10 mouse cellular contexts compared by ENCODE assay signal in the genomic region with DNA sequence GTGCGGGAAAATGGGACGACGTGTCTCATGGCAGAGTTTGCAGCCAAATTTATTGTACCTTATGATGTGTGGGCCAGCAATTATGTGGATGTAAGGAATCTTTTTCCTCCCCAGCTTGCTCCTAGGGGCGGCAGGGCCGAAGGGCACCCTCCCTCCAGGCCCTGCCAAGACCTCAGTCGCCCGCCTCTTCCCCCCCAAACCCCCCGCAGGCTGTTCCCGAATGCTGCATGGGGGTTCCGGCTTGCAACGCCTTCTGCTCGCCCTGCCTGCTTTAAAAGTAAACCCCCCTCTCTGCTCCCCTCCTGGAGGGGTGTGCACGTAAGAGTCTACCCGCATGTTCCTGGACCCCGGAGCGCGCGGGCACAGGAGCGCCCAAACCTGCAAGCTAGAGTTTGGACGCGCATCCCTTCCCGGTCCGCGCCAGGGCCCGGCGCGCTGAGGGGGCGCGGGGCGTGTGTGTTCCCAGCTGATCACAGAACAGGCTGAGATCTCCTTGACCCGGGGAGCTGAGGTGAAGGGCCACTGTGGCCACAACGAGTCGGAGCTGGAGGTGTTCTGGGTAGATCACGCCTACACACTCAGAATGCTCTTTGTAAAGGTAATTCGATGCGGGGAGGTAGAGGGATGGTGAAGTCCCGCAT. TPM values are rescaled to one million over a fixed set of nuclear protein-coding genes. Genes with fewer than 3 reads are reported as not detected.
A peak's percentile ranks its signal among the peaks of the same experiment; 100 is the strongest.
DNase-seq lines count a peak whose midpoint lies in the region; ATAC-seq lines count a peak whose summit lies in the region.
"Had no signal": no experiment of that assay in that cellular context is flagged by ENCODE, and none has a peak within 500 bp of the region (broad histone marks: within the 10 kb centered on the region; RNA-seq: fewer than 3 reads in every experiment).

No protein-coding gene starts in this region.

- no peaks in the 10 kb centered on the region for H3K9me3 ChIP-seq in heart, embryonic 15.5 days (replicated peaks)
- H3K9me3 ChIP-seq in forebrain, embryonic 13.5 days (replicated peaks) = no peaks in the 10 kb centered on the region
- H3K9me3 ChIP-seq in midbrain, embryonic 11.5 days (ENCODE audit: control insufficient read depth, low read length) = no peaks in the 10 kb centered on the region

- peak overlapping the region; percentile 36; the same call in 1 of the 2 replicates for H3K4me2 ChIP-seq in heart, embryonic 15.5 days
- peak overlapping the region; percentile 71 for H3K4me2 ChIP-seq in forebrain, embryonic 13.5 days
- peak overlapping the region; percentile 53 for H3K4me2 ChIP-seq in midbrain, embryonic 11.5 days

- H3K4me3 ChIP-seq in heart, embryonic 15.5 days = peak overlapping the region; percentile 14; the same call in 1 of the 2 replicates
- peak overlapping the region; percentile 39 for H3K4me3 ChIP-seq in forebrain, embryonic 13.5 days
- H3K4me3 ChIP-seq in midbrain, embryonic 11.5 days (ENCODE audit: low read depth, low read length) = peak overlapping the region; percentile 28

- H3K9ac ChIP-seq in heart, embryonic 15.5 days = no peak overlapping the region
- H3K9ac ChIP-seq in forebrain, embryonic 13.5 days = peak overlapping the region; percentile 54; the same call in 1 of the 2 replicates
- 0 out of 2 replicates have a peak overlapping the region, but pooled peaks have one; percentile 24 for H3K9ac ChIP-seq in midbrain, embryonic 11.5 days (ENCODE audit: low read length)

- no peaks in the 10 kb centered on the region for H3K36me3 ChIP-seq in heart, embryonic 15.5 days
- no peaks in the 10 kb centered on the region for H3K36me3 ChIP-seq in forebrain, embryonic 13.5 days (ENCODE audit: poor library complexity, severe bottlenecking)
- no peaks in the 10 kb centered on the region for H3K36me3 ChIP-seq in midbrain, embryonic 11.5 days (ENCODE audit: control insufficient read depth, insufficient read depth, low read length)

- intact Hi-C loops in heart, postnatal 14 days (cut with DNase I) = no loop called here

- H3K27ac ChIP-seq in heart, embryonic 15.5 days = no peak overlapping the region
- H3K27ac ChIP-seq in forebrain, embryonic 13.5 days = no peak overlapping the region
- no peak overlapping the region for H3K27ac ChIP-seq in midbrain, embryonic 11.5 days (ENCODE audit: low read depth, low read length)

- peaks cover 49% of the 10 kb centered on the region for H3K27me3 ChIP-seq in heart, embryonic 15.5 days
- peaks cover 44% of the 10 kb centered on the region for H3K27me3 ChIP-seq in forebrain, embryonic 13.5 days
- H3K27me3 ChIP-seq in midbrain, embryonic 11.5 days (ENCODE audit: control insufficient read depth, insufficient read depth, low read length) = peaks cover 37% of the 10 kb centered on the region

- peaks cover 12% of the 10 kb centered on the region for H3K4me1 ChIP-seq in heart, embryonic 15.5 days (replicated peaks)
- peaks cover 19% of the 10 kb centered on the region for H3K4me1 ChIP-seq in forebrain, embryonic 13.5 days
- H3K4me1 ChIP-seq in midbrain, embryonic 11.5 days (ENCODE audit: control insufficient read depth, insufficient read depth, low read length) = peaks cover 11% of the 10 kb centered on the region

- no peak for DNase-seq in heart, postnatal 14 days
- peak; percentile 18 for DNase-seq in R1 (ENCODE audit: low read depth, low spot score)
- DNase-seq in midbrain, embryonic 11.5 days (ENCODE audit: low spot score, missing footprints) = peak; percentile 91
- no peak for DNase-seq in spleen, adult 12 weeks (ENCODE audit: low spot score)
- DNase-seq in right cerebral cortex, postnatal 25 days = no peak
- no peak for DNase-seq in spleen, postnatal 14 days (ENCODE audit: low spot score in 2 of 2)
- DNase-seq: kidney, adult 11 months had no signal

- no peak for ATAC-seq in heart, embryonic 15.5 days (replicated peaks; ENCODE audit: insufficient number of reproducible peaks, insufficient read depth, low FRiP score, low read depth)
- peak; percentile 41; the same call in 1 of the 2 replicates for ATAC-seq in forebrain, embryonic 13.5 days
- ATAC-seq in midbrain, embryonic 11.5 days (ENCODE audit: low FRiP score) = peak; percentile 39; the same call in 1 of the 2 replicates

- 3% methylated on average over 37 of the region's 37 CpGs for WGBS in heart, embryonic 15.5 days
- 1% methylated on average over 37 of the region's 37 CpGs for WGBS in forebrain, embryonic 13.5 days
- WGBS in midbrain, embryonic 11.5 days = under 1% methylated on average over 37 of the region's 37 CpGs

RNA-seq across cellular contexts. Expression of gene Lamp5, which starts 7.1 kb away (rescaled TPM):
- polyA plus RNA-seq in heart, embryonic 15.5 days (2015; fragmentation: Nextera tagmentation; extraction: Ambion mirVana) = 0.39 TPM in 1 of 2 replicates, not detected in the other
- not detected for total RNA-seq in heart, postnatal 14 days (2021)
- 2.0 and 2.9 TPM in 2 replicates for polyA plus RNA-seq in forebrain, embryonic 13.5 days (2015; fragmentation: Nextera tagmentation; extraction: Ambion mirVana)
- 5.1 and 5.3 TPM in 2 replicates for polyA plus RNA-seq in midbrain, embryonic 11.5 days (2014; fragmentation: Nextera tagmentation; extraction: Ambion mirVana)
- polyA plus RNA-seq: thymus, postnatal 0 days had no signal

Comparison
In these comparisons a context has a peak if more than half of its experiments do, and no peak if none do; other contexts are left out.
1. DNase-seq: peak in R1 (single experiment) and midbrain, embryonic 11.5 days (single experiment); none in heart, postnatal 14 days (0 of 2), spleen, adult 12 weeks (single experiment), right cerebral cortex, postnatal 25 days (single experiment) and spleen, postnatal 14 days (0 of 2).
2. Peak in every context shown above with its lines, with median percentiles within 50 percentile points of each other: H3K4me2 ChIP-seq and H3K4me3 ChIP-seq.